Mouse (Mus musculus): ENCODE measurements at regions not wholly inside any gene's neighbourhood (a gene's known extent, or its start where the extent isn't known, plus 50 kb on each side); places are given as distances from the start of the nearest gene placed in this dataset.

GRCm38 (mm10) chr13:43724161-43724560 is 60.4 kb upstream of the Cd83 start:
- WGBS: 78% methylated on average over 10 of the region's 10 CpGs
- Histone ChIP-seq H3K9ac (no peak overlapping the region), H3K4me2 (no peak overlapping the region), H3K36me3 (ENCODE audit: poor library complexity, severe bottlenecking) (no peaks in the 10 kb centered on the region), H3K4me1 (0 out of 2 replicates have a peak, but pooled peaks cover 4% of the 10 kb centered on the region), H3K27ac (no peak overlapping the region), H3K9me3 (replicated peaks) (no peaks in the 10 kb centered on the region), H3K4me3 (no peak overlapping the region), H3K27me3 (no peaks in the 10 kb centered on the region)
- no peak for ATAC-seq

DNA sequence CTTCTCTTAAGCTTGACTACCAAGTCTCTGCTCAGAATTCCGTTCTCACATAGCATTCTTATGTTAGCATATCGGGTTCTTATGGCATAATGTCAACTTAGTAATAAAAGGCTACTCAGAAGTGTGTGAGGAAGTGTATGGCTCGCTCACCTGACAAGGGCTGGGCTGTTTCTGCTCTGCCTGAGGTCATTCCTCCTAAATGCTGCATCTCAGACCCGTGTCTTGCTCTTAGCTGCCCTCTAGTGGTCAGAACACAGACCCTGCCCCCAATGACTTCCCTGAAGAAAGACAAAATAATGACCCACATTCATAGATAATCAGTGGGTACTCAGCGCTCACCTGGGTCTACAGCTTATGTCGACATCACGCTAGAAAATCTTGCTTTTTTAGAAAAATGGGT is 58.9 kb upstream of the Cd83 start:
- ATAC-seq: peak; percentile 55; the same call in 1 of the 2 replicates
- Histone ChIP-seq H3K4me3 (no peak overlapping the region), H3K27ac (no peak overlapping the region), H3K9me3 (replicated peaks) (no peaks in the 10 kb centered on the region), H3K36me3 (ENCODE audit: poor library complexity, severe bottlenecking) (no peaks in the 10 kb centered on the region), H3K4me1 (0 out of 2 replicates have a peak, but pooled peaks cover 4% of the 10 kb centered on the region), H3K4me2 (no peak overlapping the region), H3K27me3 (no peaks in the 10 kb centered on the region), H3K9ac (no peak overlapping the region)
- 27% methylated on average over 7 of the region's 7 CpGs for WGBS

DNA sequence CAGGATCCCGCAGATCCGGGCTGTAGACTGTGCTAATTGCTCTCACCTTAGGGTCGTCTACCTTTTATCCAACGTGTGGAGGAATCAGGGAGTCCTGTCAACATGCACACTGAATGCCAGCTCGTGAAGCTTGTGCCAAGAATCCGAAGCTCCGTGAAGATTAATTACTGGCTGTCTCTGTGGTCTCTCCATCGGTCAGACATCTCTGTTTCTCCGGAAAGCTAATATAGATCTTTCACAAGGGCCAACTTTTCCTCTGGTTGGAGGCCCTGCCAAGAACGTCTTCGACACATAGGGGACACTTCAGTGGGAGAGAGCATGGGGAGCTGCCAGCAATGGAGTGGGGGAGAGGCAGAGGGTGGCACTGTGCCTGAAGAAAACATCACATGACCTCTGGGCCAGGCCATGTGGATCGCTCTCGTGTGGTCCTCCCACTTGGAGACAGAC is 57.7 kb upstream of the Cd83 start:
- ATAC-seq: no peak
- Histone ChIP-seq H3K9ac (no peak overlapping the region), H3K4me2 (no peak overlapping the region), H3K36me3 (ENCODE audit: poor library complexity, severe bottlenecking) (no peaks in the 10 kb centered on the region), H3K27me3 (no peaks in the 10 kb centered on the region), H3K4me1 (0 out of 2 replicates have a peak, but pooled peaks cover 4% of the 10 kb centered on the region), H3K9me3 (replicated peaks) (no peaks in the 10 kb centered on the region), H3K4me3 (no peak overlapping the region), H3K27ac (no peak overlapping the region)
- WGBS: 62% methylated on average over 13 of the region's 13 CpGs

- ATAC-seq: no peak
- Histone ChIP-seq H3K27ac (no peak overlapping the region), H3K9me3 (replicated peaks) (no peaks in the 10 kb centered on the region), H3K36me3 (ENCODE audit: poor library complexity, severe bottlenecking) (no peaks in the 10 kb centered on the region), H3K4me3 (no peak overlapping the region), H3K9ac (no peak overlapping the region), H3K4me1 (peaks cover 6% of the 10 kb centered on the region; the same call in 1 of the 2 replicates), H3K4me2 (no peak overlapping the region), H3K27me3 (no peaks in the 10 kb centered on the region)
- WGBS: 85% methylated on average over 11 of the region's 11 CpGs
Observed at GRCm38 (mm10) chr13:43729617-43730016, 55.0 kb upstream of the Cd83 start.

DNA sequence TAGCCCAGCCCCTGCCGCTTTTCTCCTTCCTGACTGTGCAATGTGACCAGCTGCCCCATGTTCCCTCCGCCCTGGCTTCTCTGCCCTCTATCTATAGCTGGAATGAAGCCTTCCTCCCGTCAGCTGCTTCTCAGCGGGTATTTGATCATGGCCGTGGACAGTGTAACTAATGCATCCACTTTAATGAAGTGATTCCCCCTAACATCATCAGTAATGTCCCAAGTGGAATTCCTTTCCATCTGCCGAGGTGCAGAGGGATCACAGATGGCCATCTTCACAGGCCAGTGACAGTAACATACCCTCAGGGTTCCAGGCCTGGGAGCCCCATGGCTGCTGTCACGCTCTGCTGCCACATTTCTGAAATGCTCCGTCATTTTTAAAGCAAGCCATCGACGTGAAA is 51.5 kb upstream of the Cd83 start:
- WGBS: 82% methylated on average over 10 of the region's 10 CpGs
- H3K36me3 ChIP-seq (ENCODE audit: poor library complexity, severe bottlenecking): no peaks in the 10 kb centered on the region

GRCm38 (mm10) chr13:43734641-43735040 is 49.9 kb upstream of the Cd83 start:
- H3K27ac ChIP-seq: peak overlapping the region; percentile 7; the same call in 1 of the 2 replicates
- H3K9me3 ChIP-seq (replicated peaks): no peaks in the 10 kb centered on the region

More for the DNA sequence above, 51.5 kb upstream of the Cd83 start:
- ATAC-seq: no peak
- Histone ChIP-seq H3K9me3 (replicated peaks) (no peaks in the 10 kb centered on the region), H3K4me3 (no peak overlapping the region), H3K27ac (no peak overlapping the region), H3K4me1 (peaks cover 4% of the 10 kb centered on the region; the same call in 1 of the 2 replicates), H3K4me2 (no peak overlapping the region), H3K9ac (no peak overlapping the region), H3K27me3 (no peaks in the 10 kb centered on the region)

More at GRCm38 (mm10) chr13:43734641-43735040, 49.9 kb upstream of the Cd83 start:
- WGBS: 62% methylated on average over 14 of the region's 14 CpGs
- no peak overlapping the region for H3K4me3 ChIP-seq
- no peaks in the 10 kb centered on the region for H3K36me3 ChIP-seq (ENCODE audit: poor library complexity, severe bottlenecking)
- no peaks in the 10 kb centered on the region for H3K27me3 ChIP-seq
- peaks cover 4% of the 10 kb centered on the region; the same call in 1 of the 2 replicates for H3K4me1 ChIP-seq
- no peak for ATAC-seq
- H3K9ac ChIP-seq: no peak overlapping the region
- H3K4me2 ChIP-seq: no peak overlapping the region
